Mouse (Mus musculus): ENCODE results near the gene Dap.

GRCm38 (mm10) chr15:31280683-31281082, 56.6 kb downstream of the Dap start:
- TF ChIP-seq CTCF (IDR thresholded peaks at IDR 0.05; ENCODE audit: borderline replicate concordance, insufficient read depth, low read length) (no peak), POLR2A (IDR thresholded peaks at IDR 0.05; ENCODE audit: low read depth, low read length) (no peak)

Data from embryonic fibroblast, embryonic 13.5 days (primary cell).